Mouse (Mus musculus): Measurements from ENCODE around the gene Atp8b5.
A peak's percentile ranks its signal among the peaks of the same experiment; 100 is the strongest.

The Atp8b5 gene

GRCm38 (mm10) chr4:43266623-43267322 lies at the start of gene Atp8b5:
Gene Atp8b5 (plus strand): TSS chr4:43267159.
- peak; percentile 95 for DNase-seq (ENCODE audit: low read depth, low spot score)

- DNase-seq (ENCODE audit: low read depth, low spot score): no peak
Observed at GRCm38 (mm10) chr4:43217997-43218396, 49.0 kb upstream of the Atp8b5 start.

GRCm38 (mm10) chr4:43231821-43232220 lies 35.1 kb upstream of the Atp8b5 start:
- DNase-seq (ENCODE audit: low read depth, low spot score): no peak

- DNase-seq (ENCODE audit: low read depth, low spot score): no peak
Observed at GRCm38 (mm10) chr4:43232985-43233384, 34.0 kb upstream of the Atp8b5 start.

GRCm38 (mm10) chr4:43233489-43233888 lies 33.5 kb upstream of the Atp8b5 start:
- no peak for DNase-seq (ENCODE audit: low read depth, low spot score)

GRCm38 (mm10) chr4:43236898-43237297 lies 30.1 kb upstream of the Atp8b5 start:
- DNase-seq (ENCODE audit: low read depth, low spot score): no peak

- DNase-seq (ENCODE audit: low read depth, low spot score): no peak
Observed at GRCm38 (mm10) chr4:43240716-43241115, 26.2 kb upstream of the Atp8b5 start.

- DNase-seq (ENCODE audit: low read depth, low spot score): peak; percentile 41
Observed at GRCm38 (mm10) chr4:43244022-43244421, 22.9 kb upstream of the Atp8b5 start.

- peak; percentile 49 for DNase-seq (ENCODE audit: low read depth, low spot score)
Observed at GRCm38 (mm10) chr4:43245776-43246175, 21.2 kb upstream of the Atp8b5 start.

- DNase-seq (ENCODE audit: low read depth, low spot score): no peak
Observed at GRCm38 (mm10) chr4:43248026-43248425, 18.9 kb upstream of the Atp8b5 start.

GRCm38 (mm10) chr4:43248909-43249308 lies 18.1 kb upstream of the Atp8b5 start:
- peak; percentile 48 for DNase-seq (ENCODE audit: low read depth, low spot score)

- no peak for DNase-seq (ENCODE audit: low read depth, low spot score)
Observed at GRCm38 (mm10) chr4:43251269-43251668, 15.7 kb upstream of the Atp8b5 start.

GRCm38 (mm10) chr4:43257040-43257439 lies 9.9 kb upstream of the Atp8b5 start:
- no peak for DNase-seq (ENCODE audit: low read depth, low spot score)

GRCm38 (mm10) chr4:43258556-43258955 lies 8.4 kb upstream of the Atp8b5 start:
- DNase-seq (ENCODE audit: low read depth, low spot score): no peak

GRCm38 (mm10) chr4:43259435-43259834 lies 7.5 kb upstream of the Atp8b5 start:
- no peak for DNase-seq (ENCODE audit: low read depth, low spot score)

- peak; percentile 53 for DNase-seq (ENCODE audit: low read depth, low spot score)
Observed at GRCm38 (mm10) chr4:43260096-43260495, 6.9 kb upstream of the Atp8b5 start.

GRCm38 (mm10) chr4:43262821-43263220 lies 4.1 kb upstream of the Atp8b5 start:
- no peak for DNase-seq (ENCODE audit: low read depth, low spot score)

- DNase-seq (ENCODE audit: low read depth, low spot score): no peak
Observed at GRCm38 (mm10) chr4:43266146-43266545, 813 bp upstream of the Atp8b5 start.

- DNase-seq (ENCODE audit: low read depth, low spot score): no peak
Observed at GRCm38 (mm10) chr4:43267323-43267658, 332 bp downstream of the Atp8b5 start.

- DNase-seq (ENCODE audit: low read depth, low spot score): peak; percentile 73
Observed at GRCm38 (mm10) chr4:43285476-43285875, 18.5 kb downstream of the Atp8b5 start.

- no peak for DNase-seq (ENCODE audit: low read depth, low spot score)
Observed at GRCm38 (mm10) chr4:43287305-43287704, 20.3 kb downstream of the Atp8b5 start.

GRCm38 (mm10) chr4:43294001-43294400 lies 27.0 kb downstream of the Atp8b5 start:
- DNase-seq (ENCODE audit: low read depth, low spot score): no peak

- DNase-seq (ENCODE audit: low read depth, low spot score): peak; percentile 11
Observed at GRCm38 (mm10) chr4:43309696-43310338, 42.9 kb downstream of the Atp8b5 start.

Measured in 3T3-L1 (cell line).